Comparison of ENCODE assay signal across 26 mouse cellular contexts in genomic region chr3:144147244-144147643, GRCm38 (mm10). TPM values are rescaled to one million over a fixed set of nuclear protein-coding genes. Genes with fewer than 3 reads are reported as not detected.
DNase-seq lines count a peak whose midpoint lies in the region; ATAC-seq and TF ChIP-seq lines count a peak whose summit lies in the region.
"Had no signal": no experiment of that assay in that cellular context is flagged by ENCODE, and none has a peak within 500 bp of the region (broad histone marks: within the 10 kb centered on the region; RNA-seq: fewer than 3 reads in every experiment).

No protein-coding gene starts in this region.

- peak; percentile 45; the same call in 1 of the 2 replicates for ATAC-seq in megakaryocyte, adult 5-6 weeks (ENCODE audit: poor library complexity, severe bottlenecking)
- ATAC-seq: forebrain, embryonic 14.5 days; forebrain, postnatal 0 days; hindbrain, postnatal 0 days; intestine, postnatal 0 days had no signal

- H3K27ac ChIP-seq in left cerebral cortex, adult 2 months: no peak overlapping the region
- H3K27ac ChIP-seq: embryonic facial prominence, embryonic 12.5 days; embryonic facial prominence, embryonic 15.5 days; gastrocnemius, adult 2 months; heart, embryonic 15.5 days; hindbrain, embryonic 14.5 days; hindbrain, postnatal 0 days had no signal

- no peak for TF ChIP-seq CTCF in left cerebral cortex, adult 2 months (IDR thresholded peaks at IDR 0.05)

- H3K4me3 ChIP-seq in left cerebral cortex, adult 2 months: no peak overlapping the region
- H3K4me3 ChIP-seq: embryonic facial prominence, embryonic 12.5 days; embryonic facial prominence, embryonic 15.5 days; gastrocnemius, adult 2 months; heart, embryonic 12.5 days; heart, embryonic 15.5 days had no signal

- intact Hi-C loops in heart, postnatal 36 days (cut with DNase I): no loop called here
- intact Hi-C loops in left cerebral cortex, adult 2 months (cut with DNase I): no loop called here

- peak; percentile 85 for DNase-seq in heart, adult 11 months
- no peak for DNase-seq in heart, postnatal 36 days
- peak; percentile 17 for DNase-seq in 416B (ENCODE audit: low read depth)
- peak; percentile 34 for DNase-seq in R1 (ENCODE audit: low read depth, low spot score)
- no peak for DNase-seq in cerebellum, adult 9-10 months
- DNase-seq in left cerebral cortex, adult 2 months (ENCODE audit: extremely low spot score in 1 of 2, low spot score in 2 of 2): no peak
- DNase-seq: adrenal gland, adult 8-10 months; adrenal gland, postnatal 25 days; cerebellum, adult 11-12 months; cerebellum, adult 8-10 months; cerebellum, postnatal 14 days; forebrain, postnatal 0 days; gastrocnemius, adult 2 months; gastrocnemius, postnatal 14 days; heart, adult 18-20 months; heart, postnatal 10 days; heart, postnatal 4 days had no signal

RNA-seq across cellular contexts. Expression of gene Lmo4, which starts 57.8 kb away (rescaled TPM):
- 10 to 100 TPM; 31.4 to 34.5 TPM for total RNA-seq in heart, postnatal 36 days (2021)
- total RNA-seq in megakaryocyte, adult 5-6 weeks (2015): 324 and 340 TPM in 2 replicates
- total RNA-seq in megakaryocyte, adult 5-6 weeks (2017): 83.8 and 92.4 TPM in 2 replicates
- total RNA-seq in left cerebral cortex, adult 2 months (2021): 100 to 1,000 TPM; 294 to 324 TPM

Comparison
In these comparisons a context has a peak if more than half of its experiments do, and no peak if none do; other contexts are left out.
1. DNase-seq: peak in heart, adult 11 months (single experiment), 416B (single experiment) and R1 (single experiment); none in heart, postnatal 36 days (0 of 2), cerebellum, adult 9-10 months (single experiment) and left cerebral cortex, adult 2 months (0 of 2).